Mouse (Mus musculus) lung, adult 2 months (tissue): Measurements from ENCODE around the gene Tmprss9. TPM values are rescaled to one million over a fixed set of nuclear protein-coding genes. Genes with fewer than 3 reads are reported as not detected.

Source experiments
- DNase-seq: peaks from one replicate; pipeline ENCODE4 v3.0.0; 2022
- H3K4me1 ChIP-seq: fragments of 200-500 bp; 2 replicates; pipeline ENCODE4 v1.6.1; 2011; ENCODE audit warnings: low read length; ENCODE audit not compliant: control insufficient read depth, insufficient read depth
- H3K4me3 ChIP-seq: fragments of 200-500 bp; replicated peaks from 2 replicates; pipeline ENCODE3; 2011; ENCODE audit warnings: low read depth, mild to moderate bottlenecking, control low read depth, low read length; ENCODE audit errors: extremely low read depth
- CTCF ChIP-seq: fragments of 200-500 bp; IDR thresholded peaks from 2 replicates; pipeline ENCODE4 v1.5.1; 2011; ENCODE audit warnings: mild to moderate bottlenecking, low read length, control low read depth; ENCODE audit not compliant: insufficient read depth
- POLR2A ChIP-seq: fragments of 200-500 bp; IDR thresholded peaks from 2 replicates; pipeline ENCODE4 v1.6.1; 2011; ENCODE audit warnings: low read depth, mild to moderate bottlenecking, control low read depth, low read length, borderline replicate concordance; ENCODE audit errors: extremely low read depth
- WGBS: fragments of 180-500 bp; shearing (Covaris S2); methylation state at CpG from one replicate; pipeline ENCODE4 v1.1.7; 2018; 5-methylcytosine and 5-hydroxymethylcytosine counted together
- polyA plus RNA-seq: library from polyadenylated mRNA; depleted of rRNA; stranded (reverse); fragments of >200 nt; gene quantifications from 2 replicates; pipeline ENCODE4 v1.2.3, GENCODE M21; 2012

The Tmprss9 gene
- polyA plus RNA-seq, 1 experiment, result 0.07 TPM

DNA sequence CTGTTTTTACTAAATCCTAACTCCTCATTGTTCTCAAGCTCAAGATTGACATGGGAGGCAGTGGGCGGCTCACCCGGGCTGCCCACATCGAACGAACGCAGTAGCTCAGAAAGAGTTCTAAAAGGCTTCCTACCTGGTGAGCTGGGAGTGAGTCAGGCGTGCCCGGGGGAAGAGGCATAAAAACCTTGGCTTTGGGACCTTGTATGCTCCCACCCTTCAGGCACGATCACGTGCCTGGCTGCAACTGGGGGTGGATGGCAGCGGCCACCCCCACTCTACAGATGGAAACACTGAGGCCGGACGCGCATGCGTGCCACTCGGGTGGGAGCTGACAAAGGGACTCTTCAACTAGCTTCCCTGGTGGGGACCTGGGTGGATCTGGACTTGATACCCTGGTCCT, 29.3 kb upstream of the Tmprss9 start:
- TF ChIP-seq POLR2A (no peak), CTCF (no peak)
- no peak for DNase-seq
- no peaks in the 10 kb centered on the region for H3K4me1 ChIP-seq
- WGBS, result 81% methylated on average over 15 of the region's 15 CpGs
- no peak overlapping the region for H3K4me3 ChIP-seq

DNA sequence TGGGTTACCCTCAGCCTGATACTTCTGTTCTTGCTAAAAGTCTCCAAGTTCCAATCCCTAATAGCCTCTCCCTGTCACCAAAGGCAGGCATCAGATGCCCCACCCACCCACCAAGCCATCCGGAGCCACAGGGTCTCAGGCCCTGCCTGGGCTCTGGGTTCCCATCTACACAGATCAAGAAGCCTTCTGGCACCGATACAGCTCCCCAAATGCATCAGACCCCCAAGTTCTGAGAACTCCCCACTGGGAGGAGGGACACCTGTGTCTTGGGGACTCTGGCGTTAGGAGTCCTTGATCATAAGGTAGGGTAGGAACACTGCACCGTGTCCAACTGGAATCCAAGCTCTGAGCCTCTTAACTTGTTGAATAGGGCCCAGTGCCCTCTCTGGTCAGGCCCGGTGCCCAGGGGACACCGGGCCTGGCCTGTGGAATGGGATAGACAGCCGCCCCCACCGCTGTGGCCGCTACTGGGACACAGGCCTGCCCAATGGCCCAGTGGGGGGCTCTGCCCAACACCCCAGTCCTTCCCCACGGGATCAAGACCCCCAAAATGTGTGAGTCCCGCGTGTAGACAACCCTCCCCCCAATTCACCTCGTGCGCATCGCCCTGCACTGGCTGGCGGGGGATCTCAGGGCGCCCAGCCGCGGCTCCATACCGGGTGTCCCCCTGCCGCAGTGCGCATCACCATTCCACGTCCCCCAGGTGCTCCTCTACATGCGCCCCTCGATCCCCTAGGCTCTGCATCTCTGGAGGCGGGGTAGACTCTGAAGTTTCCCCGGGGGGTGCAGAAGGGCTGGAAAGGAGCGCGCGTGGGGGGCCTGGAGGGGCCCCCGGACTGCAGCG, 28.3 kb upstream of the Tmprss9 start:
- no peak for DNase-seq
- WGBS, result 10% methylated on average over 32 of the region's 32 CpGs
- Histone ChIP-seq H3K4me1 (no peaks in the 10 kb centered on the region), H3K4me3 (no peak overlapping the region)
- TF ChIP-seq CTCF (no peak), POLR2A (no peak)

DNA sequence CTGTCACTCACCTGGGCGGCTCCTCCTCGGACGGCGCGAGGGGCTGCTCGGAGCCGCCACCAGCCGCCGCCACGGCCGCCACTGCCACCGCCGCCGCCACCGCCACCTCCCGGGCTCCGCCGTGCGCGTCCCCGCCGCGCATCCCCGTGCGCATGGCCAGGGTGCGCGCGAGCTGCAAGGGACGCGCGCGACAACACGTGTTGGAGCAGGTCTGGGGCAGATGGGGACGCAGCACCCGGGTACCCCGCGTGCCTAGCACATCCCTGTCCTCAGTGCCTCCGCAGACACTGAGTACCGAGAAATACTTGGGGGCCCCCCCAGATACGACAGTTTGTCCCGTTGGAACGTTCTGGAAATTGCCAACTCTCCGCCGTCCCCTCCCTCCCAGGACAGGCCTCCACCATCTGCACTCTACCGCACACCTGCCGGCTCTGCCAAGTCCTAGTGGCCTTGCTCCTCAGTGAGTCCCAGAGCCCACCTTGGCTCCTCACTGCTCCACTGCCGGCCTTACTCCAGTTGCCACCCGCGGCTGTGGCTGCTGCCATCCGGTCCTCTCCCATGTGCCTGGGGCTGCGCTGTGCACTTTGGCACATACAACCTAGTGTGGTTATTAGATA, 27.6 kb upstream of the Tmprss9 start, which contains the start of gene Lingo3:
Gene Lingo3 (minus strand): TSS at position 109 of the 617 bp plus-strand sequence.
- no peaks in the 10 kb centered on the region for H3K4me1 ChIP-seq
- TF ChIP-seq CTCF, result no peak
- TF ChIP-seq POLR2A, result no peak
- 5% methylated on average over 46 of the region's 51 CpGs for WGBS
- no peak within 1 kb of the TSS for H3K4me3 ChIP-seq
- DNase-seq, result no peak

DNA sequence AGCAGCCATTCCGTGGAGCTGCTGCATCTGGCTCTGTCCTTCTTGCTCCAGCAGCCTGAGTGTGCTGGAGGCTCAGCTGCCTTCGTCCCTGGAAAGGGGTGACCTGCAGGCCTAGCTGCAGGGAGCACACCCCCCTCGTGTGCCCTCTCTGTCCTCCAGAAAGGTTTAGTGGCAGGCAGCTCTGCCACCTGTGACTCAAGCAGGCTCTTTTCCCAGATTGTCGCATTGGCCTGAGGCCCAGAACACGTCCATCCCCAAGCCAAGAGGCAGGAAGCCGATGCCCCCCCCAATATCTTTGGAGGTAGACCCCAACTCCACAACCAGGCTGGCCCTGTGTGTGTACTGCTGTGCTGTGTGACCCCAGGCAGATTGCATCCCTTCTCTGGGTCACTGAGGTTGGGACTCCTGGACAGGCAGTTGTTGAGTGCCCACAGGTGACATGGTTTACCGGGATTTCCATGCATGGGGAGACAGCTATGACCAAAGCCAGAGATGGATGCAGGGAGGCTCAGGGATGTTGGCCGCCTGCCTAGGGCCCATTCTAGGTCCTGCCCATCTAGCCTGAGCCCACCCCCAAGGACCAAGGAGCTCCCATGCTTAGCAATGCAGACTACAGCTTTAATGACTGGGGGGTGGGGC, 26.5 kb upstream of the Tmprss9 start:
- Histone ChIP-seq H3K4me3 (no peak overlapping the region), H3K4me1 (no peaks in the 10 kb centered on the region)
- no peak for DNase-seq
- no peak for TF ChIP-seq POLR2A
- 56% methylated on average over 8 of the region's 8 CpGs for WGBS

DNA sequence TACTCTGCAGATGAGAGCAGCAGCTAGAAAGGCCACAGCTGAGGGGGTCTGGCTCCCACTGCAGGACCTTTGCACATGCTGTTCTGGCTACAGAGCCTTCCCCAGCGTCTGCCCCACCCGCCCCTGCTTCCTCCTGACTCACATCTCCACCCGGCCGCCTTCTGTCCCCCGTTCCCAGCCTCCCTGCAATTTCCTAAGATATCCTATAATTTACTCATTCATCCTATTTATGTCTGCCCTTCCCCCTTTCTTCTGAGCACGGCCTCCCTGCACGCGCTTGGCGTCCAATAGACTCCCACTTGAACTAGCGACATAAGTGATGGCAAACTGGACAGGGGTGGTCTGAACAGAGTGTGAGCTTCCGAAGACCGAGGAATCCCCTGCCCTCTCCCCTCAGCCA, 25.9 kb upstream of the Tmprss9 start:
- 58% methylated on average over 11 of the region's 12 CpGs for WGBS
- TF ChIP-seq CTCF (no peak), POLR2A (no peak)
- no peak overlapping the region for H3K4me3 ChIP-seq
- H3K4me1 ChIP-seq, result no peaks in the 10 kb centered on the region
- DNase-seq, result no peak

DNA sequence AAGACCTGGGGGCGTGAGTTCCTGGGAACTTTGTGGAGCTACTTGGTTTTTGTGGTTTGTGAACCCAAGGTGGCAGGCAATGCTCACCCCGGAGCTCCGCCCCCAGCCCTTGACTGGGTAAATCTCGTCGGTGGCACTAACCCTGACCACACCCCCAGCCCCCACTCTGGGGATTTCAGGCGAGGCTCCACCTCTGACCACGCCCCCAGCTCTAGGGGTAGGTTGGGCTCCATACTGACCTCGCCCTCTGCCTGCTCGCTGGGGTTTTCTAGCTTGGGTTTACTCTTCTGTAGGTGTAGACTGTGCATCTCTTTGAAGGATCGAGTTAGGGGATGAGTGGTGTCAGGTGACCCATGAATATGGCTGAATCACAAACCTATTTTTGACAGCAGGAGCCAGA, 23.1 kb upstream of the Tmprss9 start:
- no peak for TF ChIP-seq CTCF
- no peak for TF ChIP-seq POLR2A
- WGBS, result 9% methylated on average over 10 of the region's 10 CpGs
- peak; percentile 49 for DNase-seq
- H3K4me3 ChIP-seq, result no peak overlapping the region
- H3K4me1 ChIP-seq, result no peaks in the 10 kb centered on the region

DNA sequence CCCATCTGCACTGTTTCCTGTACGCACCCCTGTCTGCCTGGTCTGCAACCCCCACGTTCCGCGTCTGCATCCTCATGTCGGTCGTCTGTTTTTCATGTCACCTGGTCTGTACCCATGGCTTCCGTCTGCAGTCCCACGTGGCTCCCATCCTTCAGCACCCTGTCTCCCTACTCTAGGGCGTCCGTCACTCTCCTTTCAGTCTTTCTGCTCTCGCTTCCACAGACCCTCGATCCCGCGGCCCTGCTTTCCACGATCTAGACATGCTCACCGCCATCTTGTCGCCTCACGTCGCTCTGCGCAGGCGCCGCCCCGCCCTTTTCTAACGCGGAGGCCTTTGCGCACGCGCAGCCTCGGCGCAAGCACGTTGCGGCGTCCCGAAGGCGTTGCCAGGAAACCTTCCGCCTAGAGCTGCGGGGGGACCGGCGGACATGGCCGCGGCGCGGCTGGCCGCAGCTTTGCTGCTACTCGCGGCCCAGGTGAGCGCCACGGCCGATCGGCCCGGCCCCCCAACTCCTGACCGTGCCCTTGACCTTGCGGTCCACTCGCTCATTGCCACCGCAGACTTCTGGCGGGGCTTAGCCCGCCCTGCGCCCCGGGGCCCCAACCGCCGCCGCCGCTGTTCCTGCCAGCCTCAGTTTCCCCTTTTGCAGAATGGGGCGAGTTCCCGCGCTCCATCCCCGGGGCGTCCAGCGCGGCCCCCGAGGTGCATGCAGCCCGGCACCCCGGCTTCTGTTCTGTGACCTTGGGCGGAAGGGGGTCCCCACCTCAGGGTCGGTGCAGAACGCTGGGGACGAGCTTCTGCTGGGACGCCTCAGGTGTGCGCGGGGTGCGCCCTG, 16.5 kb upstream of the Tmprss9 start, which contains the start of the genes Lsm7 and Sppl2b:
Gene Lsm7 (minus strand): TSS at position 297 of the 836 bp plus-strand sequence.
Gene Sppl2b (plus strand): TSS at position 363 of the 836 bp plus-strand sequence.
- peaks cover 5% of the 10 kb centered on the region for H3K4me1 ChIP-seq
- TF ChIP-seq CTCF (no peak), POLR2A (peak; percentile 81)
- DNase-seq, result peak; percentile 98
- peak within 1 kb of the TSS; percentile 86 for H3K4me3 ChIP-seq
- under 1% methylated on average over 81 of the region's 81 CpGs for WGBS

DNA sequence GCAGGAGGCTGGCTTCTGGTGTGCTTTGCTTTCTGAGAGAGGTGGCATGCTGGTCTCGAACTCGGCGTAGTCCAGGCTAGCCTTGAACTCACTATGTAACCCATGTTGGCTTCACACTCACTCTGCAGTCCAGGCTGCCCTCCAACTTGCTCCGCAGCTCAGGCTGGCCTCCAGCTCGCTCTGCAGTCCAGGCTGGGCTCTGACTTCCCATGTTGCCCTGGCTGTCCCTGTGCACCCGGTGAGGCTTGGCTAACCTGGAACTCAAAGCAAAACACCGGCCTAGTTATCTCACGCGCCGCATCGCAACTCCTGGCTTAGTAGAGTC, 15.9 kb upstream of the Tmprss9 start:
- Histone ChIP-seq H3K4me1 (peaks cover 5% of the 10 kb centered on the region), H3K4me3 (peak overlapping the region; percentile 86)
- no peak for TF ChIP-seq POLR2A
- TF ChIP-seq CTCF, result no peak
- DNase-seq, result no peak
- 14% methylated on average over 11 of the region's 11 CpGs for WGBS

DNA sequence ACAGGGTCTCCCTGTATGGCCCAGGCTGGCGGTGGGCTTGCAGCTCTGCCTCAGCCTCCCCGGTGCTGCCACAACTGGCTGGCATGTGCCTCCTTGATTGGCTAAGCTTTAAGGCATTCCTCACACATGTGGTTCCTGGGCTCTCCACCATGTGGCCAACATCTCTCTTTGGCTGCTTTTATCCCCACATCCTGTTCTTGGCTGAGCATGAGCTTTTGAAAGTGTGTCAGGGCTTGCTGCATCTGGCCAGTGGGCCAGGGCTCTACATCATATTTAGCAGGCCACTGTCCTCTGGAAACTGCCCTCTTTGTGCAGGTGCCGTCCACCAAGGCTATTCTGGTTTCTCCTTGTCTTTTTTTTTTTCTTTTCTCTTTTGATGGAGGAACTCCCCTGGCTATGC, 15.4 kb upstream of the Tmprss9 start:
- TF ChIP-seq CTCF, result no peak
- no peak for TF ChIP-seq POLR2A
- 40% methylated on average over 3 of the region's 3 CpGs for WGBS
- Histone ChIP-seq H3K4me3 (no peak overlapping the region), H3K4me1 (peaks cover 5% of the 10 kb centered on the region)
- DNase-seq, result no peak

DNA sequence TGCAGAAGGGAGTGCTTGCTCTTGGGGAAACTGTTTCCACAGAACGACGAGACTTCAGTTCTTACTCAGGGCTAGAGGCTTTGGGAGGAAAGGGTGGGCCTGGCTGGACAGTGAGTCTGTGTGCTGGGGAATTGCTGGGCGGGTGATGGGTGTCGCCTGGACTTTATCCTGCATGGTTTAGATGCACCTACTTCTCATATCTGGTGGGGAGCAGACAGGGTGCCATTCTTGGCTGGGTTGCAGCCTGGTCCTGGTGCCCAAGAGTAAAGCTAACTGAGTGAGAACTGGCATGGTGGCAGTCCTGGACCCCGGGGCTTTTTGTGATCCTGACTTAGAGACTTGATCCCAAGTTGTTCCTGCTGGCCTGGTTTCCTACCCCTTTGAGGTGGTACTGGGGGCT, 14.7 kb upstream of the Tmprss9 start:
- TF ChIP-seq CTCF (no peak), POLR2A (no peak)
- Histone ChIP-seq H3K4me1 (peaks cover 5% of the 10 kb centered on the region), H3K4me3 (no peak overlapping the region)
- no peak for DNase-seq
- 75% methylated on average over 5 of the region's 5 CpGs for WGBS
